Mouse (Mus musculus) hindbrain, embryonic 12.5 days (tissue): ENCODE data around the gene Map2. TPM values are rescaled to one million over a fixed set of nuclear protein-coding genes. Genes with fewer than 3 reads are reported as not detected.

Experiments
- ATAC-seq: fragments of 200-750 bp; cut with Nextera tagmentation; 2 replicates; pipeline ENCODE4 v1.8.0; 2017; ENCODE audit warnings: moderate TSS enrichment; ENCODE audit not compliant: low FRiP score
- H3K27ac ChIP-seq: fragments of 300-500 bp; sonication (generic); 2 replicates; pipeline ENCODE4 v1.5.1; 2016; ENCODE audit warnings: mild to moderate bottlenecking
- H3K27me3 ChIP-seq: fragments of 300-500 bp; sonication (generic); 2 replicates; pipeline ENCODE4 v1.6.1; 2016; ENCODE audit warnings: mild to moderate bottlenecking
- H3K36me3 ChIP-seq: fragments of 300-500 bp; sonication (generic); 2 replicates; pipeline ENCODE4 v1.6.1; 2016; ENCODE audit warnings: mild to moderate bottlenecking
- H3K4me1 ChIP-seq: fragments of 300-500 bp; sonication (generic); 2 replicates; pipeline ENCODE4 v1.6.1; 2016
- H3K4me2 ChIP-seq: fragments of 300-500 bp; sonication (generic); replicated peaks from 2 replicates; pipeline ENCODE4 v1.6.1; 2016; ENCODE audit warnings: mild to moderate bottlenecking
- H3K4me3 ChIP-seq: fragments of 300-500 bp; sonication (generic); 2 replicates; pipeline ENCODE4 v1.5.1; 2016; ENCODE audit warnings: mild to moderate bottlenecking
- H3K9ac ChIP-seq: fragments of 300-500 bp; sonication (generic); 2 replicates; pipeline ENCODE4 v1.6.1; 2016; ENCODE audit warnings: mild to moderate bottlenecking, moderate library complexity
- H3K9me3 ChIP-seq: fragments of 300-500 bp; sonication (generic); replicated peaks from 2 replicates; pipeline ENCODE4 v1.6.1; 2016; ENCODE audit warnings: mild to moderate bottlenecking
- WGBS: fragments of 180-500 bp; shearing (Covaris S2); methylation state at CpG from one replicate; pipeline ENCODE4 v1.1.7; 2016; 5-methylcytosine and 5-hydroxymethylcytosine counted together
- polyA plus RNA-seq: library from polyadenylated mRNA; unstranded; fragments of >200 nt; fragmentation: Nextera tagmentation; extraction: Ambion mirVana; gene quantifications from 2 replicates; pipeline ENCODE4 v1.2.1, GENCODE M21; 2016

The Map2 gene
- polyA plus RNA-seq, result 365 and 405 TPM in 2 replicates

- Histone ChIP-seq H3K36me3 (peaks cover 4% of the 10 kb centered on the region; the same call in 1 of the 2 replicates), H3K9ac (peak within 1 kb of the TSS; percentile 89), H3K9me3 (no peaks in the 10 kb centered on the region), H3K4me2 (peak within 1 kb of the TSS; percentile 72), H3K27ac (peak within 1 kb of the TSS; percentile 89), H3K4me3 (peak within 1 kb of the TSS; percentile 81), H3K27me3 (no peaks in the 10 kb centered on the region), H3K4me1 (peaks cover 15% of the 10 kb centered on the region)
- WGBS, result under 1% methylated on average over 58 of the region's 61 CpGs
- peak; percentile 97 for ATAC-seq
Measured at GRCm38 (mm10) chr1:66175041-66175665, at the start of gene Map2. Gene Map2, plus strand, starts transcription at chr1:66175273.

- H3K36me3 ChIP-seq, result no peaks in the 10 kb centered on the region
- H3K4me3 ChIP-seq, result no peak overlapping the region
- H3K9ac ChIP-seq, result no peak overlapping the region
- no peak overlapping the region for H3K27ac ChIP-seq
- no peak for ATAC-seq
- no peaks in the 10 kb centered on the region for H3K9me3 ChIP-seq
- H3K27me3 ChIP-seq, result no peaks in the 10 kb centered on the region
- no peaks in the 10 kb centered on the region for H3K4me1 ChIP-seq
- no peak overlapping the region for H3K4me2 ChIP-seq
Measured at GRCm38 (mm10) chr1:66133014-66133413, 42.1 kb upstream of the Map2 start.

GRCm38 (mm10) chr1:66135324-66135723, 39.7 kb upstream of the Map2 start:
- no peaks in the 10 kb centered on the region for H3K27me3 ChIP-seq
- no peaks in the 10 kb centered on the region for H3K9me3 ChIP-seq
- no peak overlapping the region for H3K27ac ChIP-seq
- no peak overlapping the region for H3K4me3 ChIP-seq
- no peaks in the 10 kb centered on the region for H3K4me1 ChIP-seq
- ATAC-seq, result no peak
- no peak overlapping the region for H3K4me2 ChIP-seq
- no peaks in the 10 kb centered on the region for H3K36me3 ChIP-seq
- no peak overlapping the region for H3K9ac ChIP-seq

- Histone ChIP-seq H3K4me1 (no peaks in the 10 kb centered on the region), H3K4me2 (no peak overlapping the region), H3K27ac (no peak overlapping the region), H3K27me3 (no peaks in the 10 kb centered on the region), H3K4me3 (no peak overlapping the region), H3K9me3 (no peaks in the 10 kb centered on the region), H3K36me3 (no peaks in the 10 kb centered on the region), H3K9ac (no peak overlapping the region)
- ATAC-seq, result no peak
- 84% methylated on average over 1 of the region's 1 CpGs for WGBS
Measured at GRCm38 (mm10) chr1:66140686-66141085, 34.4 kb upstream of the Map2 start.

DNA sequence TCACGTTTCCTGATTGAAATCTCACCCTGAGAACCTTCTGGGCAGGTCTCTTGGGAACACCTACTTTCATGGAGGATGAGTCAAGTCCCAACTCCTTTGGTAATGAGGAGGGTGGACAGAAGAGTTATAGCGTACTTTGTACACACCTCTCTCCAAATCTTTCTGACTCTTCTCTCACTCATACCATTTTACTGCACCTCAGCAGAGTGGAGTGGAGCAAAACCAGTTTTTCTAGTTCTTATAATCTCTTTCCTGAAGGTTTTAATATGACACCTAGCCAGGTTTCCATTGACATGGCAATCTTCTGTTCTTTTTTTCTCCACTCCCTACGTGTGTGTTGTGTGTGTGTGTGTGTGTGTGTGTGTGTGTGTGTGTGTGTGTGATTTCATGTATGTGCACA, 29.9 kb upstream of the Map2 start:
- 70% methylated on average over 3 of the region's 3 CpGs for WGBS
- Histone ChIP-seq H3K27me3 (no peaks in the 10 kb centered on the region), H3K4me2 (no peak overlapping the region), H3K9ac (no peak overlapping the region), H3K36me3 (no peaks in the 10 kb centered on the region), H3K27ac (no peak overlapping the region), H3K4me1 (0 out of 2 replicates have a peak, but pooled peaks cover 2% of the 10 kb centered on the region), H3K4me3 (no peak overlapping the region), H3K9me3 (no peaks in the 10 kb centered on the region)
- ATAC-seq, result no peak

DNA sequence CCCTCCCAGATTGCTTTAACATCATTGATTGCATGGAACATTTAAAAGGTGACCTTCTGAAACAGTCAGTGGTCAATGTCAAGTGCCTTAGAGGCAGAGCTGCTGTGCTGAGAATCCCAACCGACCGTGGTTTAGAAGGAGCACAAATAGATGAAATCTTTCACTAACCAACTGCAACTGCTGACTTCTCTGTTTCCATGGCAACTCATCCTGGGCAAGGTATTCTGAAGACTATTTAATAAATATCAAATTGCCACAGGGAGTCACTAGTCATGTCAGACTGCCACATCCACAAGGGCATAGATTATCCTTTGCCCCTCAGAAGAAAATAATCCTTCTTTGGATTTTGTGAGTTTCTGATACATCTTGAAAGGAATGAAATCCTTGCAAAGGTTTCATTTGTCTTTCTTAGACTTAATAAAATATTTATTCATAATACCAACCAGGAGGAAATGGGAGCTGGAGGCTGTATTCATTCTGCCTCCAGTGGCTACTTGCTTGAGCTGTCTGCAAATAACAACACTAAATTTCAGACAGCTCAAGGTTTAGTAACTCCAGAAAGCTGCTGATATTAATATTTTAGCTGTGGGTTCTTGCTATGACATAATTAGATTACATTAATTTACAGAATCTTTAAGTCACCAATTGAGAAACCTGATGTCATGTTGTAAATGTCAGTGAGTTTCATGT, 26.1 kb upstream of the Map2 start:
- Histone ChIP-seq H3K27ac (no peak overlapping the region), H3K4me3 (no peak overlapping the region), H3K4me1 (0 out of 2 replicates have a peak, but pooled peaks cover 2% of the 10 kb centered on the region), H3K27me3 (no peaks in the 10 kb centered on the region), H3K9me3 (no peaks in the 10 kb centered on the region), H3K9ac (no peak overlapping the region), H3K36me3 (no peaks in the 10 kb centered on the region), H3K4me2 (no peak overlapping the region)
- WGBS, result 45% methylated on average over 2 of the region's 2 CpGs
- peak; percentile 58; the same call in 1 of the 2 replicates for ATAC-seq

DNA sequence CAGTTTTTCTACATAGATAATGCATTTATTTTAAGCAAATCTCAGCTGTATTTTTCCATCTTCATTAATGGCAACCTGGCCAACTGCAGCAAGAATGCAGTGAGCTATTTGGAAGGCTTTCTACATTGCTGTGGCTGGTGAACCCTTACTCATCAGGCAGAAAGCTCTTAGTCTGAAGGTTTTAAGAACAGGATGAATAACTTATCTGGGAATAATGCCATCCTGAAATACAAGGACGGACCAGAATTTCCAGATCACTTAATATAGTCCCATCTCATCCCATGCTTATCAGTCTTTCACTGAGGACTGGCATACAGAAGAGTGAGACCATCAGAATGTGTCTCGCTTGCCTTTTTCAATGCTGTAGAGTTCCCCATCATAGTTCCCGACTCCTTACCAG, 24.3 kb upstream of the Map2 start:
- no peaks in the 10 kb centered on the region for H3K27me3 ChIP-seq
- H3K9me3 ChIP-seq, result no peaks in the 10 kb centered on the region
- no peak for ATAC-seq
- H3K27ac ChIP-seq, result no peak overlapping the region
- 0 out of 2 replicates have a peak, but pooled peaks cover 2% of the 10 kb centered on the region for H3K4me1 ChIP-seq
- 91% methylated on average over 3 of the region's 3 CpGs for WGBS
- H3K36me3 ChIP-seq, result no peaks in the 10 kb centered on the region
- H3K4me3 ChIP-seq, result no peak overlapping the region
- no peak overlapping the region for H3K9ac ChIP-seq
- H3K4me2 ChIP-seq, result no peak overlapping the region

DNA sequence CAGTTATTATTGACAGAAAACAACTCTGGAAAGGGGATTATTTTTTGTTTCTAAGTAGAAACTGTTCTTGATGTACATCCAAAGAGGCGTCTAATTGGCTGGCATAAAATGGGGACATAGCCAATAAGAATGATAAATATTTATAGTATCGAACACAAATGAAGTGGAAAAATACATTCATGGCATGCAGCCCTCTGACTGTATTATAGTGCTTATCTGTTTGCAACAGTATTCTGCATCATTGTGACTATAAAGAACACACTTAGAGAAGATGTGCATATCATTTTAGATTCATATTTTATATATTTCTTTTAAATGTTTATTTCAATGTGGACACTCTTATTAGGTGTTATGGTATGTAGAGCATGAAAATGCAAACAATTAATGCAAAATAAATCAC, 17.9 kb upstream of the Map2 start:
- no peaks in the 10 kb centered on the region for H3K4me1 ChIP-seq
- no peak overlapping the region for H3K27ac ChIP-seq
- no peaks in the 10 kb centered on the region for H3K9me3 ChIP-seq
- no peak overlapping the region for H3K4me2 ChIP-seq
- no peak overlapping the region for H3K9ac ChIP-seq
- WGBS, result 84% methylated on average over 2 of the region's 2 CpGs
- no peak overlapping the region for H3K4me3 ChIP-seq
- ATAC-seq, result no peak
- H3K27me3 ChIP-seq, result no peaks in the 10 kb centered on the region
- H3K36me3 ChIP-seq, result no peaks in the 10 kb centered on the region

DNA sequence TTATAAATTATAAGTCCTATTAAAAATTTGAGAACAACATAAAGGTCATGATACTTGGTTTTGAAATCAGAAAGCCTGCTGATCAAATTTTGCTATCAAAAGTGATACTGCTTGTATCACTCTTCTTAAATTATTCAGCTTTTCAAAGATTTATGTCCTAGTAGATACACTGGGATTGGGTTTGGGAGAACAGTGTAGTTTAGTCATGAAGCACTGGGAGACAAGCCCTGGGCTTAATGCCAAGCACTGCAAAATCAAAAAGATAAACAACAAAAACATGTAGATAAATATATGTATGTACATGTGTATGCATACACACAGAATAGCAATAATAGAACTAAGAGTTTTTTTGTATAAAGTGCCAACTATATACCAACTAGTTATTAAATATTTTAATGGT, 17.5 kb upstream of the Map2 start:
- Histone ChIP-seq H3K27ac (no peak overlapping the region), H3K4me3 (no peak overlapping the region), H3K9me3 (no peaks in the 10 kb centered on the region), H3K27me3 (no peaks in the 10 kb centered on the region), H3K4me2 (no peak overlapping the region), H3K36me3 (no peaks in the 10 kb centered on the region), H3K4me1 (no peaks in the 10 kb centered on the region), H3K9ac (no peak overlapping the region)
- no peak for ATAC-seq

DNA sequence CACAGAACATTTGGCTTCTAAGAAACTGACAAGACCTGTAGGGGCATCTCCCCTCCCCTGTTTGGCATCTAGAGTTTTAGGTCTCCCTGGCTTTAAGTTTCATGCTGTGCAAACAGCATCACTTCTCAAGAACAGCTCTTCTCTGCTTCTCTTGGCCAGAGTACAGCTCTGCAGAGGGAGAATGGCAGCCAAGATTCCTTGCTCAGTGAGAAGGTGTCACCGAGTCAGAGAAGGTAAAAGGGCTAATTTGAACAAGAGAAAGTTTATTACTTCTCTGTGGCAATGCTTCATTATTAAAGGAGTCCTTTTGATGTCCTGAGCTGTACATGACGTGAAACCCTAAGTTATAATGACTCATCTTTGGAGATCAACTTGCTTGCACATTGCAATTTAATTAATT, 10.4 kb upstream of the Map2 start:
- no peaks in the 10 kb centered on the region for H3K36me3 ChIP-seq
- H3K9ac ChIP-seq, result no peak overlapping the region
- WGBS, result 75% methylated on average over 2 of the region's 2 CpGs
- H3K9me3 ChIP-seq, result no peaks in the 10 kb centered on the region
- no peak overlapping the region for H3K4me3 ChIP-seq
- H3K4me1 ChIP-seq, result no peaks in the 10 kb centered on the region
- no peaks in the 10 kb centered on the region for H3K27me3 ChIP-seq
- H3K4me2 ChIP-seq, result no peak overlapping the region
- no peak for ATAC-seq
- H3K27ac ChIP-seq, result no peak overlapping the region

DNA sequence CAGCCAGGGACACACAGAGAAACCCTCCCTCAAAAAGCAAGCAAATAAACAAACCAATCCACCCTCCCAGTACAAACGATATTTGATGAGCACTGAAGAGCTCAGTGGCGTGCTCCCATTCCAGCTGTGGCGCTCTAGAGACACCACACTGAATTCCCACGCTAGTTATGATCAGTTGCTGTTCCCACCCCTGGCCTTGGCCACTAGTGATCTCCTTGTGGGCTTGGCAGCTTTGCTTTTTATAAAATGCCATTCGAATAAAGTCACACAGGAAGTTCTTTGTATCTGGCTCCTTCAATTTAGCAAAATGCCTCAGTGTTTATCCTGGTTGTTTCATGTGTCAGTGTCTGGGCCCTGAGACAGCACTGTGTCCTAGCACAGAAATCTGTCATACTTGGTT, 6.4 kb upstream of the Map2 start:
- Histone ChIP-seq H3K4me1 (no peaks in the 10 kb centered on the region), H3K36me3 (no peaks in the 10 kb centered on the region), H3K27me3 (no peaks in the 10 kb centered on the region), H3K9me3 (no peaks in the 10 kb centered on the region), H3K27ac (no peak overlapping the region), H3K4me2 (no peak overlapping the region), H3K9ac (no peak overlapping the region), H3K4me3 (no peak overlapping the region)
- 77% methylated on average over 5 of the region's 5 CpGs for WGBS
- no peak for ATAC-seq

GRCm38 (mm10) chr1:66172127-66172526, 2.9 kb upstream of the Map2 start:
- Histone ChIP-seq H3K4me3 (no peak overlapping the region), H3K27ac (no peak overlapping the region), H3K4me1 (no peaks in the 10 kb centered on the region), H3K9me3 (no peaks in the 10 kb centered on the region), H3K27me3 (no peaks in the 10 kb centered on the region), H3K4me2 (no peak overlapping the region), H3K9ac (no peak overlapping the region), H3K36me3 (no peaks in the 10 kb centered on the region)
- WGBS, result 76% methylated on average over 3 of the region's 3 CpGs
- ATAC-seq, result no peak

DNA sequence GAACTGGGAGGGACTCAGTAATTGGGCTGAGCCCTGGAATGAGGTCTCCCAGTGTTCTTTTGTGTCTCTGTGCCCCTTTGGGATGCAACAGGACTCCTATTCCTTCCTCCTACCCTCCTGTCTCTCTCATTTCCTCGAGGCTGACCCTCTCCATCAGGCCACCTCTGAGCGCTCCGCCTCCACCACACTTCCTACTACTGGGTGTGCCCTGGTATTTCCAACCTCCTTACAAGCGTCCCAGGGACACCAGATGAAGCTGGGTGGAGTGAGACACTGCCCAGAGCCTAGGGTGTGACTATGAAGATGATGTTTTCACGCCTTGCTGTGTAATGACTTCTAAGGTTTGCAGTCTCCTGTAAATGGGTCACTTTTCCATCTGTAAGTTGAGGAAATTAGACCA, 1.4 kb upstream of the Map2 start:
- no peaks in the 10 kb centered on the region for H3K27me3 ChIP-seq
- H3K27ac ChIP-seq, result no peak overlapping the region
- H3K4me3 ChIP-seq, result no peak overlapping the region
- 47% methylated on average over 5 of the region's 5 CpGs for WGBS
- no peak overlapping the region for H3K9ac ChIP-seq
- H3K36me3 ChIP-seq, result no peaks in the 10 kb centered on the region
- no peaks in the 10 kb centered on the region for H3K9me3 ChIP-seq
- H3K4me2 ChIP-seq, result no peak overlapping the region
- H3K4me1 ChIP-seq, result peaks cover 12% of the 10 kb centered on the region
- ATAC-seq, result no peak
